ENCODE assay signal across 25 mouse cellular contexts in the genomic region with DNA sequence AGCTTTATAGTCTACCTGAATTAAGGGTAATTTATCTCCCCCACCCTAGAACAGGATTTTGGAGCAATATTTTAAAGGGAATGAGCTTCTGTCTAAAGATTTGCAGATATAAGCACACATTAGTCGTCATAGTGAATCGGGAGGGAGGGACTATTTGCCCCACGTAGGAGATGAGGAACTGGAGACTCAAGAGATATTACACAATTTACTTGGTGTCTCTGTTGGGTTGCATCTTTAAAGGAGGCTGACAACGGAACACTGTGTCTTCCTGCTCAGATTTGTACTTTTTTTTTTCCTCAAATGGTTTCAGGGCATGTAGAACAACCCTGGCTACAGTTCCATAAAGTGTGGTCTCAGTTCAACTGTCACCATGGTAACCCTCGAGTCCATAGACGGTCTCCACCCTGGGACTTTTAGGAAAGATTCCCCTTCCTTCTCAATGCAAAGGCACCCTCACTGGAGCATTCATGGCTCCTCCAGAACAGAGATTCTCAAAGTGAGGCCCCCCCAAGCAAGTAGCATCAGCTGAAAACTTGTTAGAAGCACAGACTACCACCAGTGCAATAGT. TPM values are rescaled to one million over a fixed set of nuclear protein-coding genes. Genes with fewer than 3 reads are reported as not detected.
DNase-seq lines count a peak whose midpoint lies in the region; ATAC-seq and TF ChIP-seq lines count a peak whose summit lies in the region.
"Had no signal": no experiment of that assay in that cellular context is flagged by ENCODE, and none has a peak within 500 bp of the region (broad histone marks: within the 10 kb centered on the region; RNA-seq: fewer than 3 reads in every experiment).

No protein-coding gene starts in this region.

- TF ChIP-seq CTCF in kidney, postnatal 0 days (IDR thresholded peaks at IDR 0.05; ENCODE audit: low read depth): no peak

- H3K9ac ChIP-seq in forebrain, embryonic 11.5 days (ENCODE audit: low read length): no peak overlapping the region
- no peak overlapping the region for H3K9ac ChIP-seq in forebrain, embryonic 15.5 days (replicated peaks)
- H3K9ac ChIP-seq in kidney, postnatal 0 days (ENCODE audit: low read depth, low read length): no peak overlapping the region
- no peak overlapping the region for H3K9ac ChIP-seq in kidney, embryonic 15.5 days
- H3K9ac ChIP-seq in midbrain, embryonic 16.5 days (ENCODE audit: low read depth, low read length): no peak overlapping the region
- no peak overlapping the region for H3K9ac ChIP-seq in midbrain, embryonic 11.5 days (ENCODE audit: low read length)
- H3K9ac ChIP-seq: embryonic facial prominence, embryonic 13.5 days; forebrain, embryonic 13.5 days; heart, embryonic 15.5 days; hindbrain, embryonic 15.5 days had no signal

- H3K4me2 ChIP-seq in forebrain, embryonic 11.5 days (ENCODE audit: low read depth, low read length, severe bottlenecking): no peak overlapping the region
- H3K4me2 ChIP-seq in forebrain, embryonic 15.5 days (replicated peaks): no peak overlapping the region
- H3K4me2 ChIP-seq in kidney, postnatal 0 days (ENCODE audit: low read length): no peak overlapping the region
- no peak overlapping the region for H3K4me2 ChIP-seq in kidney, embryonic 15.5 days
- H3K4me2 ChIP-seq in midbrain, embryonic 16.5 days (ENCODE audit: low read length): no peak overlapping the region
- H3K4me2 ChIP-seq in midbrain, embryonic 11.5 days: no peak overlapping the region
- H3K4me2 ChIP-seq: embryonic facial prominence, embryonic 13.5 days; forebrain, embryonic 13.5 days; heart, embryonic 11.5 days; heart, embryonic 15.5 days; hindbrain, embryonic 15.5 days had no signal

- H3K4me3 ChIP-seq in forebrain, embryonic 11.5 days (ENCODE audit: low read depth, low read length): no peak overlapping the region
- H3K4me3 ChIP-seq in forebrain, embryonic 15.5 days: no peak overlapping the region
- H3K4me3 ChIP-seq in kidney, postnatal 0 days (replicated peaks; ENCODE audit: low read depth, low read length): no peak overlapping the region
- H3K4me3 ChIP-seq in kidney, embryonic 15.5 days (replicated peaks): no peak overlapping the region
- H3K4me3 ChIP-seq in midbrain, embryonic 16.5 days (ENCODE audit: low read depth, low read length): no peak overlapping the region
- H3K4me3 ChIP-seq in midbrain, embryonic 11.5 days (ENCODE audit: low read depth, low read length): no peak overlapping the region
- H3K4me3 ChIP-seq: embryonic facial prominence, embryonic 13.5 days; forebrain, embryonic 13.5 days; gastrocnemius, adult 2 months; heart, embryonic 15.5 days; hindbrain, embryonic 15.5 days had no signal

- peak; percentile 30 for DNase-seq in forebrain, embryonic 11.5 days (ENCODE audit: low spot score)
- DNase-seq in kidney, postnatal 0 days (ENCODE audit: low spot score): peak; percentile 8
- DNase-seq in midbrain, embryonic 11.5 days (ENCODE audit: low spot score, missing footprints): no peak
- no peak for DNase-seq in right cerebral cortex, postnatal 36 days (ENCODE audit: low spot score in 2 of 2)
- DNase-seq: adrenal gland, postnatal 10 days; B cell, adult 2 months; cerebellum, adult 11 months; cerebellum, adult 8-10 months; cerebellum, postnatal 14 days; gastrocnemius, adult 2 months; gastrocnemius, postnatal 25 days; heart, adult 18-20 months; heart, postnatal 14 days had no signal

- H3K27ac ChIP-seq in forebrain, embryonic 11.5 days (ENCODE audit: low read depth, low read length): no peak overlapping the region
- H3K27ac ChIP-seq in forebrain, embryonic 15.5 days (replicated peaks): no peak overlapping the region
- no peak overlapping the region for H3K27ac ChIP-seq in kidney, postnatal 0 days
- no peak overlapping the region for H3K27ac ChIP-seq in kidney, embryonic 15.5 days
- no peak overlapping the region for H3K27ac ChIP-seq in midbrain, embryonic 16.5 days (ENCODE audit: low read length)
- H3K27ac ChIP-seq in midbrain, embryonic 11.5 days (ENCODE audit: low read depth, low read length): no peak overlapping the region
- H3K27ac ChIP-seq: embryonic facial prominence, embryonic 13.5 days; forebrain, embryonic 13.5 days; gastrocnemius, adult 2 months; heart, embryonic 15.5 days; hindbrain, embryonic 15.5 days had no signal

- no peaks in the 10 kb centered on the region for H3K27me3 ChIP-seq in forebrain, embryonic 11.5 days (ENCODE audit: control insufficient read depth, insufficient read depth, low read length)
- no peaks in the 10 kb centered on the region for H3K27me3 ChIP-seq in forebrain, embryonic 15.5 days
- no peaks in the 10 kb centered on the region for H3K27me3 ChIP-seq in kidney, postnatal 0 days (ENCODE audit: insufficient read depth, low read length)
- H3K27me3 ChIP-seq in kidney, embryonic 15.5 days: no peaks in the 10 kb centered on the region
- no peaks in the 10 kb centered on the region for H3K27me3 ChIP-seq in midbrain, embryonic 16.5 days (ENCODE audit: control insufficient read depth, insufficient read depth, low read depth, low read length)
- no peaks in the 10 kb centered on the region for H3K27me3 ChIP-seq in midbrain, embryonic 11.5 days (ENCODE audit: control insufficient read depth, insufficient read depth, low read length)
- H3K27me3 ChIP-seq: embryonic facial prominence, embryonic 13.5 days; forebrain, embryonic 13.5 days; heart, embryonic 15.5 days; hindbrain, embryonic 15.5 days had no signal

- H3K9me3 ChIP-seq in forebrain, embryonic 11.5 days (ENCODE audit: control insufficient read depth, low read length): no peaks in the 10 kb centered on the region
- no peaks in the 10 kb centered on the region for H3K9me3 ChIP-seq in forebrain, embryonic 15.5 days
- H3K9me3 ChIP-seq in kidney, postnatal 0 days (replicated peaks; ENCODE audit: low read length): no peaks in the 10 kb centered on the region
- H3K9me3 ChIP-seq in kidney, embryonic 15.5 days (replicated peaks): no peaks in the 10 kb centered on the region
- H3K9me3 ChIP-seq in midbrain, embryonic 16.5 days (replicated peaks; ENCODE audit: control insufficient read depth, low read length, poor library complexity, severe bottlenecking): no peaks in the 10 kb centered on the region
- H3K9me3 ChIP-seq in midbrain, embryonic 11.5 days (ENCODE audit: control insufficient read depth, low read length): no peaks in the 10 kb centered on the region
- H3K9me3 ChIP-seq: embryonic facial prominence, embryonic 13.5 days; forebrain, embryonic 13.5 days; heart, embryonic 15.5 days; hindbrain, embryonic 15.5 days had no signal

- H3K36me3 ChIP-seq in forebrain, embryonic 11.5 days (ENCODE audit: control insufficient read depth, insufficient read depth, low read length): no peaks in the 10 kb centered on the region
- no peaks in the 10 kb centered on the region for H3K36me3 ChIP-seq in forebrain, embryonic 15.5 days
- H3K36me3 ChIP-seq in kidney, postnatal 0 days (ENCODE audit: insufficient read depth, low read length): no peaks in the 10 kb centered on the region
- no peaks in the 10 kb centered on the region for H3K36me3 ChIP-seq in kidney, embryonic 15.5 days
- H3K36me3 ChIP-seq in midbrain, embryonic 16.5 days (ENCODE audit: control insufficient read depth, insufficient read depth, low read length): no peaks in the 10 kb centered on the region
- H3K36me3 ChIP-seq in midbrain, embryonic 11.5 days (ENCODE audit: control insufficient read depth, insufficient read depth, low read length): no peaks in the 10 kb centered on the region
- H3K36me3 ChIP-seq: embryonic facial prominence, embryonic 13.5 days; G1E; heart, embryonic 15.5 days; hindbrain, embryonic 15.5 days had no signal

- ATAC-seq in forebrain, embryonic 11.5 days (replicated peaks; ENCODE audit: low FRiP score): no peak
- ATAC-seq in forebrain, embryonic 15.5 days (replicated peaks): no peak
- no peak for ATAC-seq in kidney, postnatal 0 days (replicated peaks; ENCODE audit: low FRiP score, low read depth)
- ATAC-seq in kidney, embryonic 15.5 days (replicated peaks; ENCODE audit: low FRiP score): no peak
- ATAC-seq in midbrain, embryonic 16.5 days: peak; percentile 32; the same call in 1 of the 2 replicates
- no peak for ATAC-seq in midbrain, embryonic 11.5 days (ENCODE audit: low FRiP score)
- peak; percentile 74 for ATAC-seq in megakaryocyte progenitor cell, adult 5-6 weeks (replicated peaks; ENCODE audit: poor library complexity)
- ATAC-seq: CD4-positive, CD25-positive, alpha-beta regulatory T cell, adult 4 months; forebrain, embryonic 13.5 days had no signal

- no peaks in the 10 kb centered on the region for H3K4me1 ChIP-seq in forebrain, embryonic 11.5 days (replicated peaks; ENCODE audit: control insufficient read depth, insufficient read depth, low read length)
- H3K4me1 ChIP-seq in forebrain, embryonic 15.5 days: no peaks in the 10 kb centered on the region
- 0 out of 2 replicates have a peak, but pooled peaks cover 3% of the 10 kb centered on the region for H3K4me1 ChIP-seq in kidney, postnatal 0 days (replicated peaks; ENCODE audit: insufficient read depth, low read length)
- H3K4me1 ChIP-seq in kidney, embryonic 15.5 days: peaks cover 15% of the 10 kb centered on the region
- H3K4me1 ChIP-seq in midbrain, embryonic 16.5 days (ENCODE audit: control insufficient read depth, insufficient read depth, low read length): peaks cover 3% of the 10 kb centered on the region; the same call in 1 of the 2 replicates
- no peaks in the 10 kb centered on the region for H3K4me1 ChIP-seq in midbrain, embryonic 11.5 days (ENCODE audit: control insufficient read depth, insufficient read depth, low read length)
- H3K4me1 ChIP-seq: forebrain, embryonic 13.5 days had no signal

- 67% methylated on average over 6 of the region's 6 CpGs for WGBS in forebrain, embryonic 11.5 days
- WGBS in forebrain, embryonic 15.5 days: 72% methylated on average over 6 of the region's 6 CpGs
- 59% methylated on average over 6 of the region's 6 CpGs for WGBS in kidney, postnatal 0 days
- 64% methylated on average over 6 of the region's 6 CpGs for WGBS in kidney, embryonic 15.5 days
- 51% methylated on average over 6 of the region's 6 CpGs for WGBS in midbrain, embryonic 16.5 days
- 71% methylated on average over 6 of the region's 6 CpGs for WGBS in midbrain, embryonic 11.5 days

RNA-seq across cellular contexts. Expression of a gene that starts 44.1 kb away (rescaled TPM):
- polyA plus RNA-seq in forebrain, embryonic 11.5 days (2014; fragmentation: Nextera tagmentation; extraction: Ambion mirVana): 2.1 and 2.3 TPM in 2 replicates
- polyA plus RNA-seq in forebrain, embryonic 15.5 days (2015; fragmentation: Nextera tagmentation; extraction: Ambion mirVana): 29.5 and 32.8 TPM in 2 replicates
- 0.55 and 0.87 TPM in 2 replicates for polyA plus RNA-seq in kidney, postnatal 0 days (2015; fragmentation: Nextera tagmentation; extraction: Ambion mirVana)
- 2.3 and 2.8 TPM in 2 replicates for polyA plus RNA-seq in kidney, embryonic 15.5 days (2015; fragmentation: Nextera tagmentation; extraction: Ambion mirVana)
- polyA plus RNA-seq in midbrain, embryonic 16.5 days (2015; fragmentation: Nextera tagmentation; extraction: Ambion mirVana): 8.8 and 10.9 TPM in 2 replicates
- 1.2 and 1.6 TPM in 2 replicates for polyA plus RNA-seq in midbrain, embryonic 11.5 days (2014; fragmentation: Nextera tagmentation; extraction: Ambion mirVana)
- total RNA-seq in megakaryocyte progenitor cell, adult 5-6 weeks (2015): not detected in 2 replicates
- 0.10 TPM in 1 of 2 replicates, not detected in the other for total RNA-seq in megakaryocyte progenitor cell, adult 5-6 weeks (2017)
- total RNA-seq: hematopoietic stem cell, adult 5-6 weeks had no signal
- polyA plus RNA-seq: CD4-positive, CD25-positive, alpha-beta regulatory T cell, adult 4 months; G1E had no signal

Comparison
In these comparisons a context has a peak if more than half of its experiments do, and no peak if none do; other contexts are left out.
1. ATAC-seq: peak in midbrain, embryonic 16.5 days (single experiment) and megakaryocyte progenitor cell, adult 5-6 weeks (single experiment); none in forebrain, embryonic 11.5 days (single experiment), forebrain, embryonic 15.5 days (single experiment), kidney, postnatal 0 days (single experiment), kidney, embryonic 15.5 days (single experiment) and midbrain, embryonic 11.5 days (single experiment).
2. DNase-seq: peak in forebrain, embryonic 11.5 days (single experiment) and kidney, postnatal 0 days (single experiment); none in midbrain, embryonic 11.5 days (single experiment) and right cerebral cortex, postnatal 36 days (0 of 2).